Mouse (Mus musculus): ENCODE data around the gene Tmco5b. TPM values are rescaled to one million over a fixed set of nuclear protein-coding genes. Genes with fewer than 3 reads are reported as not detected.

The Tmco5b gene
- polyA plus RNA-seq (2016; fragmentation: Nextera tagmentation; extraction: Ambion mirVana): not detected in 2 replicates

DNA sequence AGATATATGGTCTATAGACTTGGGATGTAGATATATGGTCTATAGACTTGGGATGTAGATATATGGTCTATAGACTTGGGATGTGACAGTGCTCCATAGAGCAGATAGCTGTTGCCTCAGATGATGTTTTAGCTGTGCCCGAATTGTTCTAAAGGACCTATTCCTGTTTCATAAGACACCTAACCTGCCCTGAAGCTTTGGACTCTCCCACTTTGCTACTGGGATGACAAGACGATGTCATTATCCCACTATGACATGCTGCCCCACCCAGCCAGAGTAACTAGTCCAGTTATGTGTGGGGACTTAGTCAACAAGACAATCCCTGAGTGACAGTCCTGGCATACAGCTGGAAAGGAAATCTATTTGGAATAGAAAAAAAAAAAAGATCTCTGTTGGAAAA, at the start of gene Tmco5b:
TSS of gene Tmco5b (plus strand) at position 301 of the 400 bp plus-strand sequence.
- H3K4me1 ChIP-seq (replicated peaks): no peaks in the 10 kb centered on the region
- 77% methylated on average over 2 of the region's 2 CpGs for WGBS
- H3K4me3 ChIP-seq: no peak within 1 kb of the TSS
- no peak for ATAC-seq (ENCODE audit: insufficient number of reproducible peaks, low FRiP score)
- H3K36me3 ChIP-seq: no peaks in the 10 kb centered on the region
- H3K4me2 ChIP-seq: no peak within 1 kb of the TSS
- no peak within 1 kb of the TSS for H3K27ac ChIP-seq (ENCODE audit: poor library complexity, severe bottlenecking)
- no peaks in the 10 kb centered on the region for H3K27me3 ChIP-seq (replicated peaks)
- no peak within 1 kb of the TSS for H3K9ac ChIP-seq
- no peaks in the 10 kb centered on the region for H3K9me3 ChIP-seq (replicated peaks)

DNA sequence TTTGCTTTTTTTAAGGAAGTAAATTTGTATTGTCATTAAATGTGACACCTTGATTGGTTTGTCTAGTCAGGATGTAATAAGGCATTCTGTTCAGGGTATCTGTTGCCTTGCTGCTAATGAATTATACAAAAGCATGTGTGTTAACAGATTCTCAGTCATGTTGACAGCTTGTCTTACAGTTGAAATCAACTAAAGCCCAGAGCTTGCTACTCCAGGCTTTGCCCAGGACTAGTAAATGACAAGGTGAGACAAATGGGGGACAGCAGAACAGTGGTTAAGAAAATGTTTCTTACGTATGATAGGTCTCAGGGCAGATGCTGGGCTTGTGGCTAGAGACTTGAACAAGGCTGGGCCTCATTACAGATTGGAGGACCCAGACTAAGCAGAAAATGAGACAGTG, 48.5 kb upstream of the Tmco5b start:
- Histone ChIP-seq H3K27me3 (replicated peaks) (no peaks in the 10 kb centered on the region), H3K9ac (no peak overlapping the region), H3K4me1 (replicated peaks) (no peaks in the 10 kb centered on the region), H3K4me2 (no peak overlapping the region), H3K27ac (ENCODE audit: poor library complexity, severe bottlenecking) (no peak overlapping the region), H3K4me3 (no peak overlapping the region), H3K9me3 (replicated peaks) (no peaks in the 10 kb centered on the region), H3K36me3 (no peaks in the 10 kb centered on the region)
- ATAC-seq (ENCODE audit: insufficient number of reproducible peaks, low FRiP score): no peak
- WGBS: 68% methylated on average over 1 of the region's 1 CpGs

DNA sequence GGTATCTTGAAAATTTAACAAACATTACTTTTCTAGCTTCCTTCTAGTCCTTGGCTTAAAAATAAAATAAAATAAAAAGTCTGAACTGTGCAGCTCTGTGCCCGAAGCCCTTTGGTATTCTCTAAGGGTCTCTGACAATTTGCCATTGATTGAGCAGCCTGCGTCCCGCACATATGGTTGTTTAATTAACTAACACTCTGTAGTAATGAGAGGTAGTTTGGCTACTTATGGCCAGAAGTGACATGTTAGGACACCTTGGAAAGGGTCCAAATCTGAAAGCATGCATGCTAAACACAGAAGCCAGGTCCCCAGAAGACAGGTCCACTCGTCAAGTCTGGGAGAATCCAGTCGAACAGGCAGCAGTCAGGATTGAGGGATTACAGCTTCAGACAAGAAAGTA, 46.7 kb upstream of the Tmco5b start:
- no peak overlapping the region for H3K9ac ChIP-seq
- ATAC-seq (ENCODE audit: insufficient number of reproducible peaks, low FRiP score): no peak
- H3K36me3 ChIP-seq: no peaks in the 10 kb centered on the region
- H3K4me3 ChIP-seq: no peak overlapping the region
- no peak overlapping the region for H3K4me2 ChIP-seq
- 69% methylated on average over 5 of the region's 5 CpGs for WGBS
- no peaks in the 10 kb centered on the region for H3K27me3 ChIP-seq (replicated peaks)
- no peaks in the 10 kb centered on the region for H3K4me1 ChIP-seq (replicated peaks)
- H3K27ac ChIP-seq (ENCODE audit: poor library complexity, severe bottlenecking): no peak overlapping the region
- no peaks in the 10 kb centered on the region for H3K9me3 ChIP-seq (replicated peaks)

DNA sequence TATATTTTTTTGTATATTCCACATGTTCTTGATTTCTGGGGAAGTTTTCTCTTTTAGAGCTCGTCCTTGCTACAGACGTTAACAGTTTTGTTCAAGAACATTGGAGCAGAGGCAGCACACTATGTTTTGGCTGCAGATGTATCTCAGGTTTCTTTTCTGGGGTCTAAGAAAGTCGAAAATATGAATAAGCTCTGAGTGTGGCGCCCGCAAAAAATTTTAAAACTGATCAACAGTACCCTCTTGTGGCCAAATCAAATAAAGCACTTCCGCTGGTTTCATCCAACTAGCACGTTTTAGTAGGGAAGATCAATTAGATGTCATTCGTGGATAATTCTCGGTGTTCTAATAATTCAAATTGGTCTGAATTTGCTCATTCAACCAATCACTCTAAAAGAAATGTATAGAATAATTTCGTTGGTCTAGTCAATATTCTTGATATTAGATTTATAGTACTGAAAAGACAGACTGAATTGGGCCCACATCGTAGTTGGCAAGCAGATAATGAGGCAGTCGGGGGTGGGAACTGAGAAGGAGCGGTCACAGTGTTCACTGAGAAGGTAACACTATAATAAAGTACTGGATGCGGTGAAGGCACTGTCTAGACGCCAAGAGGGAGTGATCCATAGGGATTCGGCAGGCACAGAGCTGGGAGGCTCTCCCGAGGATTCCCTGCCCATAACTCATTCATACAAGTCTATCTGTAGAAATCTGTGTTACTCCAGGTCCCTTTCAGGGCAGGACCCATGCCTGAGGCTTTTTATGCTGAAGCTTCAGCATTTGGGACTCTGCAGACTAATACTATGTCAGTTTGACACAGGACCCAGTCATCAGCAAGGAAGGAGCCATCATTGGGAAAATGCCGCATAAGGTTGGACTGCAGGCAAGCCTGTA, 17.1 kb downstream of the Tmco5b start:
- no peak for ATAC-seq (ENCODE audit: insufficient number of reproducible peaks, low FRiP score)
- H3K4me2 ChIP-seq: peak overlapping the region; percentile 34; the same call in 1 of the 2 replicates
- no peak overlapping the region for H3K27ac ChIP-seq (ENCODE audit: poor library complexity, severe bottlenecking)
- H3K9ac ChIP-seq: 0 out of 2 replicates have a peak overlapping the region, but pooled peaks have one; percentile 30
- no peaks in the 10 kb centered on the region for H3K36me3 ChIP-seq
- H3K4me3 ChIP-seq: no peak overlapping the region
- H3K9me3 ChIP-seq (replicated peaks): no peaks in the 10 kb centered on the region
- 37% methylated on average over 18 of the region's 18 CpGs for WGBS
- no peaks in the 10 kb centered on the region for H3K4me1 ChIP-seq (replicated peaks)
- no peaks in the 10 kb centered on the region for H3K27me3 ChIP-seq (replicated peaks)

DNA sequence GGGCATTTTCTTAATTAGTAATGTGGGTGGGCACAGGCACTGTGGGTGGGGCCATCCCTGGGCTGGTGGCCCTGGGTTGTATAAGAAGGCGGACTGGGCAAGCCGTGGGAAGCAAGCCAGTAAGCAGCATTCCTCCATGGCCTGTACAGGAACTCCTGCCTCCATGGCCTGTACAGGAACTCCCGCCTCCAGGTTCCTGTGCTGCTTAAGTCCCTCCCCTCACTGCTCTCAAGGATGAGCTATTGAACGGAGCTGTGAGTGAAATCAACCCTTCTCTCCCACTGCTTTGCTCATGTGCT, 17.7 kb downstream of the Tmco5b start:
- no peak overlapping the region for H3K9ac ChIP-seq

DNA sequence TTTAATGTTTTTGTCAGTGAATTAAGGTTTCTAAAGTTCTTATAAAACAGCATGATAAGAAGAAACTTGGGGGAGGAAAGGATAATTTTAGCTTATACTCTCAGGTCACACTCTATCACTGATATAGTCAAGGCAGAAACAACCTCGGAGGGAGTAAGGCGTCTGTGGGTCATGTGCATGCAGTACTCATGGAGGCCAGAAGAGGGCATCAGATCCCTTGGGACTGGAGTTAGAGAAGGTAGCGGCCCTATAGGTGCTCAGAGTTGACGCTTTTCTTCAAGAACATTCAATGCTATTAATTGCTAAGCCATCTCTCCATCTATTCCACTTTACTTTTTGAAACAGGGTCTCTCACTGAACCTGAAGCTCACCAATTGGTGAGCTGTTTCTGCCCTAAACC, 19.8 kb downstream of the Tmco5b start:
- ATAC-seq (ENCODE audit: insufficient number of reproducible peaks, low FRiP score): no peak

More for the DNA sequence above, 17.7 kb downstream of the Tmco5b start:
- Histone ChIP-seq H3K27me3 (replicated peaks) (no peaks in the 10 kb centered on the region), H3K27ac (ENCODE audit: poor library complexity, severe bottlenecking) (no peak overlapping the region), H3K36me3 (no peaks in the 10 kb centered on the region), H3K4me3 (no peak overlapping the region), H3K9me3 (replicated peaks) (no peaks in the 10 kb centered on the region), H3K4me2 (no peak overlapping the region), H3K4me1 (replicated peaks) (no peaks in the 10 kb centered on the region)
- ATAC-seq (ENCODE audit: insufficient number of reproducible peaks, low FRiP score): no peak
- WGBS: 63% methylated on average over 4 of the region's 4 CpGs

DNA sequence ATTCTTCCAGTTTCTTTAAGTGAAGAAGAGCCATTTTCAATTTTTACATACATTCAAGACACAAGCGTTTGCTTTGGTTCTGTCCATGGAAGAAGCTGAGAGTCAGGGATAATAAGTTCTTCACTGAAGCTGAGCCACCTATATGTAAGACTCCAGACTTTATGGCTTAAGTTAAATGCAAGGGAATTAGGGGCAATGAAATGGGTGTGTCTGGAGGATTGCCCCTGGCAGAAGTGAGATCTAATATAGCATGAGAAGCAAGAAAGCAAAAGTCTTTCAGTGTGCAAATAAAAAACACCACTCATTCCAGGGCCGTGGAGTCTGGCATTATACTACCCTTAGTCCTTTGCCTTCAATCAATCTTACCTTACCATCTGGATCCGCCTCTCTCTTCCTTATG, 25.7 kb downstream of the Tmco5b start:
- ATAC-seq (ENCODE audit: insufficient number of reproducible peaks, low FRiP score): no peak
- no peaks in the 10 kb centered on the region for H3K9me3 ChIP-seq (replicated peaks)
- H3K27me3 ChIP-seq (replicated peaks): no peaks in the 10 kb centered on the region
- H3K4me1 ChIP-seq (replicated peaks): no peaks in the 10 kb centered on the region
- no peak overlapping the region for H3K4me3 ChIP-seq
- no peaks in the 10 kb centered on the region for H3K36me3 ChIP-seq
- no peak overlapping the region for H3K9ac ChIP-seq
- no peak overlapping the region for H3K4me2 ChIP-seq
- 78% methylated on average over 3 of the region's 3 CpGs for WGBS
- H3K27ac ChIP-seq (ENCODE audit: poor library complexity, severe bottlenecking): no peak overlapping the region

More for the DNA sequence above, 19.8 kb downstream of the Tmco5b start:
- Histone ChIP-seq H3K4me2 (no peak overlapping the region), H3K4me1 (replicated peaks) (no peaks in the 10 kb centered on the region), H3K4me3 (no peak overlapping the region), H3K36me3 (no peaks in the 10 kb centered on the region), H3K9ac (no peak overlapping the region), H3K9me3 (replicated peaks) (no peaks in the 10 kb centered on the region), H3K27ac (ENCODE audit: poor library complexity, severe bottlenecking) (no peak overlapping the region), H3K27me3 (replicated peaks) (no peaks in the 10 kb centered on the region)
- 18% methylated on average over 4 of the region's 4 CpGs for WGBS

DNA sequence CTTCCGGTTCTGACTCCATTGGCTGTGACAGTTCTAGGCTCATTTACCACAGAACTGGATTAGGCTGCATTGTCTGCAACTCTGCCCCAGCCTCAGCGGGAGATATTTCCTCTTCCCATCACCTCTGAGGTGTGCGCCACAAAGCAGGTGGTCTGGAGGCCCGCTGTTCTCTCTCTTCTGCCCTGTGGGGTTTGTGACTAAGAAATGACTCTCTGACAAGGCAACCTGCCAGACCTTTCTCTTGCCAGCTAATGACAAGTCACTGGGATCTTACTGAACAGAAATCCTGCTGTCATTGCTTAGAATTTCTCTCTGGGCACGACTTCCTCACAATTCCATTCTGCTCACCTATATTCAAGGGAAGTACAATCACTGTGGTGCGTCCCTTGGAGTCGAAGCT, 37.5 kb downstream of the Tmco5b start:
- no peak overlapping the region for H3K4me2 ChIP-seq

DNA sequence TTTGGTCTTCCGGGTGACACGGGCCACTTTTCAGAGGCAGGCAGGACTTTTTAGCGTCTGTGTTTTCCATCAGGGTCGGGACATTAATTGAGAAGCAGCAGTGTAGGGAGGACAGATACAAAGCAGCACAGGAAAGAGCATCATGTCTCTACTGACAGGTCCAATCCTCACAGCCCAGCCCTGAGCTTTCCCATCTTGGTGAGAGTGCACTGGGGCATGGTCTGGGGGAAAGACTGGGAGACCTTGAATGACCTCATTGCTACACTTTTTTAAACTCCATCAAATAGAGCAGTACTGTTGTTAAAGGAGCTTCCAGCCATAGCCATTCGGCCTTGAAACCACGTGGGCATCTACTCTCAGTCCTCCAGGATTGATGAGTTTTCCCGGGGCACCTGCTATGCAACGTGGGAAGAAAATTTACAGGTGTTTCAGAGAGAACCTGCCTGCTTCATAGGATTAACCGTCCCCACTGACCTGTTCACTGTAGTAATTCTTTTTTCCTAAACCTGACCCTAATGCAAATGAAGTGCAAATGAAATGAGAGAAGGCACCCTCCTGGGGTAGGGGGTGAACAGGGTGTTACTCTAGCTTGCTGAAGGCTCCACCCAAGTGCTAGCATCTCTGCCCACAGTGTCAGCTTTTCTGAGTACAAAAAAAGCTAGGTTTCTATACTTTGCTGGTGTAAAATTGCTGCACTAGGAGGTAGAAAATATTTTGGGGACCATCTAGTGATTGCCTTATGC, 48.4 kb downstream of the Tmco5b start:
- Histone ChIP-seq H3K4me3 (no peak overlapping the region), H3K4me2 (no peak overlapping the region), H3K27ac (ENCODE audit: poor library complexity, severe bottlenecking) (no peak overlapping the region), H3K9me3 (replicated peaks) (no peaks in the 10 kb centered on the region), H3K36me3 (no peaks in the 10 kb centered on the region), H3K4me1 (replicated peaks) (no peaks in the 10 kb centered on the region), H3K9ac (no peak overlapping the region), H3K27me3 (replicated peaks) (peaks cover 5% of the 10 kb centered on the region; the same call in 1 of the 2 replicates)
- no peak for ATAC-seq (ENCODE audit: insufficient number of reproducible peaks, low FRiP score)
- 47% methylated on average over 9 of the region's 9 CpGs for WGBS

More for the DNA sequence above, 37.5 kb downstream of the Tmco5b start:
- Histone ChIP-seq H3K27me3 (replicated peaks) (no peaks in the 10 kb centered on the region; the same call in 1 of the 2 replicates), H3K4me3 (no peak overlapping the region), H3K36me3 (no peaks in the 10 kb centered on the region), H3K27ac (ENCODE audit: poor library complexity, severe bottlenecking) (no peak overlapping the region), H3K9me3 (replicated peaks) (no peaks in the 10 kb centered on the region; the same call in 1 of the 2 replicates), H3K4me1 (replicated peaks) (peaks cover 6% of the 10 kb centered on the region), H3K9ac (no peak overlapping the region)
- no peak for ATAC-seq (ENCODE audit: insufficient number of reproducible peaks, low FRiP score)
- 34% methylated on average over 7 of the region's 7 CpGs for WGBS

DNA sequence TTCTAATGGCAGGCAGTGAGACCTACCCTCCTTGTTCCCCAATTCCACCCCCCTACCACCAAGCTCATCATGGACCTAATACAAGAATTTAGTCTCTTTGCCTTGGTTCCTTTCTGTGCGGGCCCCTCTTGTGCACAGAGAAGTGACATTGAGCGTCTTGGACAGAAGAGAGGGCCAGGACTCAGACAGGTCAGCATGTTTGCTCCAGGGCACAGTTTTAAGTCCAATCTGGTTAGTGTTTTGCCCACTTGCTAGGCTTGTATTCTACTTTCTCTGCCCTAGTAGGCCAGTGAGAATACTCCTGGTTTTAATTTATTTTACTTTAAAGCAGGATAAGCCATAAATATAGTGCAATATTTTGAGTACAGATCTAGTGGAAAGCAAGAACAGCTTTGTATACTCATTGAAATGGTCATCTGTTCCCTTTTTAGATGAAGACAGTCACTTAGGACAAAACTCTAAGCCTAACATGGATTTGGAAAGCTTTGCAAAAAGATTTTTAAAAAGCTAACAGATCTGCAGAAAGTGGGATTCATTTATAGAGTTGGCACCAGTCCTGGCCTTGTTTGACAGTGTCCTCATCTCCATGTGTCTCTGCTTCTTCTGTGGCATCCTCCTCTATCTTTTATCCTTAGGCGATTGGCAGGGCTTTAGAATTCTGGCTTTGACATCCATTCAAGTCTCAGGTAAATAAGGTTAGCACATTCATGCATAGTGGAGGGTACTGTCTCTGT, 50.2 kb downstream of the Tmco5b start:
- no peaks in the 10 kb centered on the region for H3K36me3 ChIP-seq
- H3K27ac ChIP-seq (ENCODE audit: poor library complexity, severe bottlenecking): no peak overlapping the region
- H3K4me2 ChIP-seq: no peak overlapping the region
- no peaks in the 10 kb centered on the region for H3K9me3 ChIP-seq (replicated peaks)
- 75% methylated on average over 3 of the region's 3 CpGs for WGBS
- no peak overlapping the region for H3K9ac ChIP-seq
- no peaks in the 10 kb centered on the region for H3K4me1 ChIP-seq (replicated peaks)
- no peak for ATAC-seq (ENCODE audit: insufficient number of reproducible peaks, low FRiP score)
- no peaks in the 10 kb centered on the region for H3K27me3 ChIP-seq (replicated peaks)
- no peak overlapping the region for H3K4me3 ChIP-seq

DNA sequence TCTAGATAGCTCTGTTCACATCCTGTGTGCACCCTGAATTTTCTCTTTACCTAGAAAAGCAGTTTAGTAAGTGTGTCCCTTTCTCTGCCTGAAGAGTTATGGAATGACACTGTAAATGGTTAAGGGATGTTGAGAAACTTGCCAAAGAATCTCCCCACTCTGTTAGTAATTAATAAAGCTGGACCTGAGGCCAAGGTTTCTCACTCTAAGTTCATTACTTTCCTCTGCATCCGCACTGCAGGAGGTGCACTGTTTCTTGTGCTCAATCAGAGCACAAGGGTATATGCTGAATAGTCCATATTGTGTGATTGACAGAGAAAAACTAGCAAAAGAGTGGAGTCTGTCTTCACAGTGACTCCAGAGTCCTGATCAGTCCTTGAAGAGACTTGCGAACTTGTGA, 59.0 kb downstream of the Tmco5b start:
- Histone ChIP-seq H3K9ac (no peak overlapping the region), H3K9me3 (replicated peaks) (no peaks in the 10 kb centered on the region), H3K4me1 (replicated peaks) (no peaks in the 10 kb centered on the region; the same call in 1 of the 2 replicates), H3K4me2 (no peak overlapping the region), H3K4me3 (no peak overlapping the region), H3K27ac (ENCODE audit: poor library complexity, severe bottlenecking) (no peak overlapping the region), H3K27me3 (replicated peaks) (no peaks in the 10 kb centered on the region), H3K36me3 (no peaks in the 10 kb centered on the region)
- no peak for ATAC-seq (ENCODE audit: insufficient number of reproducible peaks, low FRiP score)
- WGBS: 82% methylated on average over 2 of the region's 2 CpGs
